Mouse (Mus musculus) naive thymus-derived CD4-positive, alpha-beta T cell, adult 2 months (primary cell): ENCODE data around the gene Atp2b4.
A peak's percentile ranks its signal among the peaks of the same experiment; 100 is the strongest.
"Not testable (repeated sequence)": the region's sequence is repeated elsewhere in the genome, so short reads cannot be mapped to it uniquely, and the experiment has no call there.

Experiments used
- DNase-seq: peaks from one replicate; pipeline ENCODE4 v3.0.0-alpha.2; 2011; ENCODE audit warnings: low read depth

Atp2b4 gene

GRCm38 (mm10) chr1:133694301-133694700 lies 106.5 kb downstream of the Atp2b4 start:
- peak; percentile 29 for DNase-seq

- DNase-seq = no peak
Measured at GRCm38 (mm10) chr1:133693536-133694114, 107.2 kb downstream of the Atp2b4 start.

- DNase-seq = no peak
Measured at GRCm38 (mm10) chr1:133692195-133692594, 108.6 kb downstream of the Atp2b4 start.

- no peak for DNase-seq
Measured at GRCm38 (mm10) chr1:133691046-133691445, 109.8 kb downstream of the Atp2b4 start.

GRCm38 (mm10) chr1:133689897-133690296 lies 110.9 kb downstream of the Atp2b4 start, which contains the start of gene Lax1:
Gene Lax1, minus strand, starts transcription at chr1:133690108.
- peak; percentile 84 for DNase-seq

GRCm38 (mm10) chr1:133688301-133688700 lies 112.5 kb downstream of the Atp2b4 start:
- DNase-seq = peak; percentile 48

GRCm38 (mm10) chr1:133685749-133686519 lies 114.9 kb downstream of the Atp2b4 start:
- no peak for DNase-seq

- no peak for DNase-seq
Measured at GRCm38 (mm10) chr1:133671801-133672200, 129.0 kb downstream of the Atp2b4 start.

- no peak for DNase-seq
Measured at GRCm38 (mm10) chr1:133671266-133671665, 129.6 kb downstream of the Atp2b4 start.

GRCm38 (mm10) chr1:133670776-133671175 lies 130.1 kb downstream of the Atp2b4 start:
- no peak for DNase-seq

- no peak for DNase-seq
Measured at GRCm38 (mm10) chr1:133670190-133670589, 130.7 kb downstream of the Atp2b4 start.

- DNase-seq = no peak
Measured at GRCm38 (mm10) chr1:133668618-133669017, 132.2 kb downstream of the Atp2b4 start.

- DNase-seq = no peak
Measured at GRCm38 (mm10) chr1:133667721-133668120, 133.1 kb downstream of the Atp2b4 start.

- DNase-seq = not testable (repeated sequence)
Measured at GRCm38 (mm10) chr1:133665713-133666112, 135.1 kb downstream of the Atp2b4 start.

- no peak for DNase-seq
Measured at GRCm38 (mm10) chr1:133664203-133664970, 136.5 kb downstream of the Atp2b4 start.

GRCm38 (mm10) chr1:133663427-133663826 lies 137.4 kb downstream of the Atp2b4 start:
- DNase-seq = no peak

GRCm38 (mm10) chr1:133662941-133663340 lies 137.9 kb downstream of the Atp2b4 start:
- DNase-seq = no peak

- DNase-seq = peak; percentile 95
Measured at GRCm38 (mm10) chr1:133661203-133661933, 139.5 kb downstream of the Atp2b4 start, which contains the start of gene Gm38394. Gene Gm38394, minus strand, starts transcription at chr1:133661318.

- DNase-seq = peak; percentile 45
Measured at GRCm38 (mm10) chr1:133660466-133661202, 140.2 kb downstream of the Atp2b4 start, which contains the start of gene Zbed6. Gene Zbed6, minus strand, starts transcription at chr1:133660885.

- no peak for DNase-seq
Measured at GRCm38 (mm10) chr1:133658878-133659277, 142.0 kb downstream of the Atp2b4 start.

- DNase-seq = no peak
Measured at GRCm38 (mm10) chr1:133656811-133657210, 144.0 kb downstream of the Atp2b4 start.
